Mouse (Mus musculus): ENCODE measurements around the gene Pgp. TPM values are rescaled to one million over a fixed set of nuclear protein-coding genes. Genes with fewer than 3 reads are reported as not detected.

The Pgp gene
- polyA plus RNA-seq, 1 experiment from 2014 or later: 41.3 TPM

DNA sequence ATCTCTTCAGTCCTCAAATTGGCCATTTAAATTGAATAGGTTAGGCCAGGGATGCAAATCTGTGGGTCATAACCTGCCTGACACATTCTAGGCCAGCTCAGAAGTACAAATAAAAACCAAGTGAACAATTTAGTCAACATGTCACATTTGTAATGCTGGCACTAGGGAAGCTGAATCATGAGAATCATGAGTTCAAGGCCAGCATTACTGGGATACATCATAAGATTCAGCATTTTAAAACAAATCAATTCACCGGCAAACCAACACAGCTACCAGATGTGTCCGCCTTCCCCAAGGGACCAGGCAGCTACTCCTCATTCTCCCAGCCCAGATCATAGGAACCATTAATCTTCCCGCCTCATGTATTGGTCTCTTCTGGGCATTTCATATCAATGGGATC lies 13.3 kb downstream of the Pgp start:
- POLR2A ChIA-PET: no interaction called here
- CTCF ChIA-PET: no interaction called here
- TF ChIP-seq CTCF (IDR thresholded peaks at IDR 0.05): no peak
- DNase-seq (ENCODE audit: low read depth, low spot score) (no peak), ATAC-seq (no peak)
- in situ Hi-C loops (cut with MboI; ENCODE audit: low pct_unique_long_range_greater_than_20kb): loop anchor here (5.0 kb wide), 1 partner anchor 44 kb away; the partner anchor contains the start of gene Traf7
- H3K27me3 ChIP-seq: peaks cover 12% of the 10 kb centered on the region

DNA sequence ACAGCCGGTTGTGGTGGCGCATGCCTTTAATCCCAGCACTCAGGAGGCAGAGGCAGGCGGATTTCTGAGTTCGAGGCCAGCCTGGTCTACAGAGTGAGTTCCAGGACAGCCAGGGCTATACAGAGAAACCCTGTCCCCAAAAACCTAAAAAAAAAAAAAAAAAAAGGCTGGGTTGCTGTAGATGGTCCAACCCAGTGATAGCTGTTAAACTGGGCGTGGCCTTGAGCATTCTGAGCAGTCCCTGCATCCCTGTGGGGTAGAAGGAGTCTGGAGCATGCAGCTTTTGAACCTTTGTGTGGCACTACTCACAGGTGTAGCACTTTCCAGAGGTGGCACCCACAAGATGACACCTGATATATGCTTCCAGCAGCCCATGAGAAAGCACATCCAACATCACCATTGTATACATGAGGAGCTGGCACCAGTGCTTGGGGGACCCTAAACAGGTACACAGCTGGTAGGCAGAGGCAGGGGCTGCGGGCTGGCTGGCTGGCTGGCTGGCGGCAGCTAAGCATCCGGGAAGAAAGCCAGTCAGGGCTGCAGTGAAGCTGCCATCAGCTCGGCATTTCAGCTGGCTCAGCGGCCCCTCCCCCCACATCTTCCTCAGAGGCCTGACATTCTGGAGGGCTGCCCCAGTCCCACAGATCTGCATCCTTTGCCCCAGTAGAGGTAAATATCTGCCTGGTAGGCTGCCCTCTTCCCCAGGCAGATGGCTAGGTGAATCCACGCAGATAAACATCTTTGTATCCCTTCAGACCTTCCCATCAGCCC lies 15.1 kb downstream of the Pgp start:
- POLR2A ChIA-PET: no interaction called here
- peaks cover 22% of the 10 kb centered on the region for H3K27me3 ChIP-seq
- TF ChIP-seq CTCF (IDR thresholded peaks at IDR 0.05): no peak
- in situ Hi-C loops (cut with MboI; ENCODE audit: low pct_unique_long_range_greater_than_20kb): no loop called here
- ATAC-seq (no peak), DNase-seq (ENCODE audit: low read depth, low spot score) (no peak)
- CTCF ChIA-PET: interaction anchor here (1.4 to 1.6 kb wide), 2 partner anchors 9 to 13 kb away, joined by 3 to 4 read pairs; no protein-coding TSS in a partner anchor

DNA sequence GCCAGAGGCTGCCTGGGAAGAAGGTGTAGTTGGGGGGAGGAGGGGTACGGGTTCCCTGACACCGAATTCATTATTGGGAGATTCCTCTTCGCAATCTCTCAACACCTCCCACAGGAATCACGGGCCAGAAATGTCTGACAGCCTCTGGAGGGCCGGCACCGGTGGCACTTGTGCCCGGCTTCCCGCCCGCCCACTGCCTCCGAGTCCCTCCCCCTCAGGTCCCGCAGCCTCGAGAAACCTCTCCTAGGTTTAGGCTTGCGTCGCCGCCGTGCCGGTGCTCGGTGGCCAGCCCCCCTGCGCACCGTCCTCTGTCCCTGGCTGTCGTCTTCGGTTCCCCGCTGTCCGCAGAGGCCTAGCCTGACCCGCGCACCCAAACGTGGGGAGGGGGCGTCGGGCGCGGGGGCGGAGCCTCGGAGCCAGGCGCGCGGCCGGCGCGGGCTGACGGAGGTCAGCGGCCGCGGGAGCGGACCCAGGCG lies 18.0 kb downstream of the Pgp start, which contains the start of gene Caskin1:
TSS of gene Caskin1 (plus strand) at position 416 of the 476 bp plus-strand sequence.
- in situ Hi-C loops (cut with MboI; ENCODE audit: low pct_unique_long_range_greater_than_20kb): no loop called here
- ChIA-PET POLR2A (no interaction called here), CTCF (no interaction called here)
- no peak for TF ChIP-seq CTCF (IDR thresholded peaks at IDR 0.05)
- DNase-seq (ENCODE audit: low read depth, low spot score): no peak
- no peak for ATAC-seq
- H3K27me3 ChIP-seq: peaks cover 22% of the 10 kb centered on the region

DNA sequence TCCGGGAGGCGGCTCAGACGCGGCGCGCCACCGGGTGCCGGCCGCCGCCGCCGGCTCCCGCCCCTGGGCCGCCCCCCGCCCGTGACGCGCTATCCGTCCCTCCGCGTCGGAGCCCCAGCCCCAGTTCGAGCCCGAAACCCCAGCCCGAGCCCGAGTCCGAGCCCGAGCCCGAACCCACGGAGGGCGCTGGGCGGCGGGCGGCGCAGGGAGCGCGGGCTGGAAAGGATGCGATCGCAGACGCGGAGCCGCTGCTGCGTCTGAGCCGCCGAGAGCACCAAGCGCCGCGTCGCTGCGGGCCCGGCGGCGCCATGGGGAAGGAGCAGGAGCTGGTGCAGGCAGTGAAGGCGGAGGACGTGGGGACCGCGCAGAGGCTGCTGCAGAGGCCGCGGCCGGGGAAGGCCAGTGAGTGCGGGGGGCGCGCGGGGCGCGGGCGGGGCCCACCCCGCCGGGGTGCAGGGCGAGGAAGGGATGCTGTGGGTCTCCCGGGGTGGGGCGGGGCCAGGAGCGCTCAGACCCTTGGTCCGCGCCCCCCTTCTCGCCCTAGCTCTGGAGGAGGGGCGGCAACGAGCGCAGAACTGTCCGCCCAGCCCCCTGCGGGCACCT lies 18.6 kb downstream of the Pgp start:
- no peak for TF ChIP-seq CTCF (IDR thresholded peaks at IDR 0.05)
- peaks cover 22% of the 10 kb centered on the region for H3K27me3 ChIP-seq
- POLR2A ChIA-PET: no interaction called here
- in situ Hi-C loops (cut with MboI; ENCODE audit: low pct_unique_long_range_greater_than_20kb): no loop called here
- no peak for ATAC-seq
- DNase-seq (ENCODE audit: low read depth, low spot score): no peak
- CTCF ChIA-PET: interaction anchor here (1.9 kb wide), 1 partner anchor 9 kb away, joined by 11 read pairs; the partner anchor contains the start of gene Mlst8

DNA sequence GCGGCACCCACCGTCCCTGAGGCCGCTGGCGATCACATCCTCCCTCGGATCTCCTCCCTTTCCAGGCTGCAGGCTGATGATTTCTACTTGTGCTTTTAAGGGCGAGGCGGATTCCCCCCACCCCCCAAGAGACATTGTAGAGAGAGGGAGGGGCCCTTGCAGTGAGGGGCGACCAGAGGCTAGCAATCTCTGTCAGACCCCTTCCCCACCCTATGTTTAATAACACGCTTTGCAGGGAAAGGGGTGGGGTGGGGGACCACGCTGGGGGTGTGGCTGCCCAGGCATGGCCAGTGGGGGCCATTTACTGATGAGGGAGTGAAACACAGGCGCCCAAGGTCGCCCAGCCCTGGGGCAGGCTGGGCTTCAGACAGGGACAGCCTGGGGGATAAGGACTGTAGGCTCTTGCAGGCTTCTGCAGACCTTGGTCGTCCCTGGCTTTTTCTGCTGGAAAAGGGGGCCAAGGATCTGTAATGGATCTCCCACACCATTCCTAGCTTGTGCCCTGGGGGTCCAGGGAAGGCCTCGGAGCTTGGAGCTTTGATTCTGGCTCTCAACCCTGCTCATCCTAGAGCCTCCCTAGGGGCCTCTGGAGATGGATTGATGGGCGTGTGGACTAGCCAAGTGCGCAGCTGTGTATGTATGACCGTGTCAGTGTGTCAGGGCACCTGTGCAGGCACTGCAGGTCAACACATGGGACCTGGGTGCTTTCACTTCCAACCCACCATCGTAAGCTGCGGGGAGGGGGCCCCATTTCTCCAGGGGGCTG lies 19.3 kb downstream of the Pgp start:
- ATAC-seq: no peak
- CTCF ChIA-PET: interaction anchor here (1.9 kb wide), 1 partner anchor 10 kb away, joined by 11 read pairs; the partner anchor contains the start of gene Mlst8
- in situ Hi-C loops (cut with MboI; ENCODE audit: low pct_unique_long_range_greater_than_20kb): no loop called here

DNA sequence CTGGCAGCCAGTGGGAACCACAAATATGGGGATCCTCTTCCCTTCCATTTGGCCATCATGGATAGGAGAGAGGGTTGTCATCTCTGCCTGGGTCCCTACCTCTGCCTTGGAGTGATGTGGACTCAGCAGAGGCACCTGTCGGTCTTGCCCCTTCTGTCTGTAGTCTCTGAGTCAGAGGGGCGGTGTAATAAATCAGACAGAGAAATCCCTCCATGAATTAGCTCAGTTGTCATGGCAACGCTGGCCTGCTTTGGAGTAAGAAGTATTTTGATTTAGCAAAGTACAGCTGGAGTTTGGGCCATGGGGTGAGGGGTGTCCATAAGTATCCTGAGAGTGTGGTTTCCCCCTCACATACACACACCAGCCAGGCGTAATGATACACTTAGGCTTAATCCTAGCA lies 20.2 kb downstream of the Pgp start:
- ATAC-seq (no peak), DNase-seq (ENCODE audit: low read depth, low spot score) (no peak)
- in situ Hi-C loops (cut with MboI; ENCODE audit: low pct_unique_long_range_greater_than_20kb): no loop called here
- CTCF ChIA-PET: interaction anchor here (1.9 kb wide), 1 partner anchor 10 kb away, joined by 11 read pairs; the partner anchor contains the start of gene Mlst8
- POLR2A ChIA-PET: no interaction called here
- H3K27me3 ChIP-seq: peaks cover 22% of the 10 kb centered on the region
- TF ChIP-seq CTCF (IDR thresholded peaks at IDR 0.05): no peak

More for the DNA sequence above, 19.3 kb downstream of the Pgp start:
- H3K27me3 ChIP-seq: peaks cover 22% of the 10 kb centered on the region
- TF ChIP-seq CTCF (IDR thresholded peaks at IDR 0.05): no peak
- POLR2A ChIA-PET: no interaction called here
- no peak for DNase-seq (ENCODE audit: low read depth, low spot score)

DNA sequence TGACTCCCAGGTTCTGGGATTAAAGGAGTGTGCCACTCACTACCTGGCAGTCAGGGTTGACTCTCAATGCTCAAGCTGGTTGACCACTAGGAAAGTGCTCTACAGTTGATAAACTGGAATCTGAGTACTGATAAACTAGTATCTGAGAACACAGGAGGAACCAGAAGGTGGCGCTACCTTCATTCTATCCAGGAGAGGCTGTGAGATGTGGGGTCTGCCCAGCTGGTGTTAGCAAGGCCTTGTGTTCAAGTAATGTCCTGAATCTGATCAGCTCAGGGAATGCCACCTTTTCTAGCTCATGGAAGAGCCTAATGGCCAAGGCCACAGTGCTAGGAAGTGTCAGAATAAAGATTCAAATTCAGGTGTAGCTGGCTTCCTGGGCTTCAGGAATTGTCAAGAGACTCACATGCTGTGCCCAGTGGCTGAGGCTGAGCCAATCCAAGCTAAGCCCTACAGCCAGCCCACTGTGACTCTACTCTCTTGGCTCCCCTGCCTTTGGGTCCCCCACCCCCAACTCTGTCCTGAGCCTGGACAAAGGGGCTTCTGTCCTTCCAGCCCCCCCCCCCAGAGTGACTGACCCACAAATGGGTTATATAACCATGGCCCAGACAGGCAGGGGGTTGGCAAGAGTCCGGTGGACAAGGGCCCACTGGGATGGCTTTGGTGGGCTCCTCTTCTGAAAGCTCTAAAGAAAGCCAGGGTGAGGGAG lies 24.6 kb downstream of the Pgp start:
- ChIA-PET POLR2A (no interaction called here), CTCF (interaction anchor here (0.9 to 2.8 kb wide), 9 partner anchors 9 to 138 kb away, joined by 3 to 13 read pairs (median 5); partner anchors contain the start of genes Mlst8, Nthl1, Traf7 and Tsc2)
- ATAC-seq (no peak), DNase-seq (ENCODE audit: low read depth, low spot score) (no peak)
- in situ Hi-C loops (cut with MboI; ENCODE audit: low pct_unique_long_range_greater_than_20kb): no loop called here
- H3K27me3 ChIP-seq: peaks cover 1% of the 10 kb centered on the region
- no peak for TF ChIP-seq CTCF (IDR thresholded peaks at IDR 0.05)

DNA sequence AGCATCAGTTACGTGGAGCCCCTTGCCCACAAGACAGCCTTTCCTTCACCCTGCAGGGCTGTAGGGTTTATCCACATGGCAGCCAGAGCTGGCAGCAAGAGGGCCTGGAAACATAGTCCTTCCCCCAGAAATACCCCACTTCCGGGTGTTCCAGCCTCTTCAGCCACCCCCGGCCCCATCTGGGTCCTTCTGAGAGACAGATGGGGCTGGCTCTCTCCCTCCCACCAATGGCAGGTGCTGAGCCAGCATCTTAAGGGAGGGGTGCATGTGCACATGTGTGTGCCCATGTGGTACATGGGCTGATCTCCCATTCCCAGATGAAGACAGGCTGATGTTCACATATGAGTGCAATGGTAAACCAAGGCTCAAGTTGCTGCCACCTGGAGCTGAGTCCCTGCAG lies 25.3 kb downstream of the Pgp start:
- TF ChIP-seq CTCF (IDR thresholded peaks at IDR 0.05): no peak
- in situ Hi-C loops (cut with MboI; ENCODE audit: low pct_unique_long_range_greater_than_20kb): no loop called here
- no peak for ATAC-seq
- DNase-seq (ENCODE audit: low read depth, low spot score): no peak
- POLR2A ChIA-PET: interaction anchor here (0.9 kb wide), 1 partner anchor 9 kb away, joined by 3 read pairs; no protein-coding TSS in a partner anchor
- H3K27me3 ChIP-seq: no peaks in the 10 kb centered on the region
- CTCF ChIA-PET: interaction anchor here (1.0 to 2.8 kb wide), 6 partner anchors 12 to 52 kb away, joined by 3 to 13 read pairs (median 6); partner anchors contain the start of genes Mlst8 and Traf7

DNA sequence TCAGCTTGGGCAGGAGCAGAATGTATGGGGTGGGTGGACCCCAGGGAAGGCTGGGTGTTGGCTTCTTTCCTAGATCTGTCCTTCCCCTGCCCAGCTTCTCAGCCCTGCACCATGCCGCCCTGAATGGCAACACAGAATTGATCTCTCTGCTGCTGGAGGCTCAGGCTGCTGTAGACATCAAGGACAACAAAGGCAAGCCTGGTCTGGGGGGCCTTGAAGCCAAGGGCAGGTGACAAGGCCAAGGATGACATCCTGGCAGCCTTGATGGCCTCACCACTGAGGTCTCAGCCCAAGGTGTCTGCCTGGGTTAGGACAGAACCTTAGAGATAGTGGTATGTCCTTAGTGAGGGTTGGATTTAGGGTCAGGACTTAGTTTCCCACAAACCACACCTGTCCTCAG lies 25.8 kb downstream of the Pgp start:
- CTCF ChIA-PET: interaction anchor here (1.9 to 2.8 kb wide), 3 partner anchors 11 to 43 kb away, joined by 5 to 13 read pairs (median 8); partner anchors contain the start of gene Mlst8
- in situ Hi-C loops (cut with MboI; ENCODE audit: low pct_unique_long_range_greater_than_20kb): no loop called here
- no peak for TF ChIP-seq CTCF (IDR thresholded peaks at IDR 0.05)

More for the DNA sequence above, 25.8 kb downstream of the Pgp start:
- POLR2A ChIA-PET: interaction anchor here (0.9 kb wide), 1 partner anchor 8 kb away, joined by 3 read pairs; no protein-coding TSS in a partner anchor
- DNase-seq (ENCODE audit: low read depth, low spot score): no peak
- ATAC-seq: no peak
- no peaks in the 10 kb centered on the region for H3K27me3 ChIP-seq

All from Patski (cell line).